Mouse (Mus musculus): ENCODE results near the gene Zcchc2.

DNA sequence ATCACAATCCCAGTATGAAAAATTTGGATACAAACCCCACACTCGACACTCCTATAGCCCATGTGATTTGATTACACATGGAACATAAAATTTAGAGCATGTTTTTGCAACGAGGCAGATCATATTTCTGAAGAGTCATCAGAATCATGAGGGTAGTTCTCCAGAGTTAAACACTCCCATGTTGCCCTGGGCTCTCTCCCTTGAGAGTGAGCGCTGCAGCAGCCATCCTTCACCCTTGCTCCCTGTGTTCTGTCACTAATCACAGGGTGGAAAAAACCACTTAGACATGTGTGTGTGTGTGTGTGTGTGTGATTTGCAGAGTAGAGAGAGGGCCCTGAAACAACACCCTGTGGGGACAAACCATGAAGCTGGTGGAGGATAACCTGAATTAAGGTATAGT, 2.0 kb upstream of the Zcchc2 start:
- TF ChIP-seq CTCF (IDR thresholded peaks at IDR 0.05; ENCODE audit: low read depth, low read length): no peak
- TF ChIP-seq POLR2A (IDR thresholded peaks at IDR 0.05; ENCODE audit: insufficient read depth, low read length): no peak
